Mouse (Mus musculus) frontal cortex, adult 2 months (tissue): ENCODE results near the gene Macf1. TPM values are rescaled to one million over a fixed set of nuclear protein-coding genes. Genes with fewer than 3 reads are reported as not detected.

ENCODE experiments used
- DNase-seq, 2 experiments: peaks; one replicate each; pipeline ENCODE4 v3.0.0; 2022; ENCODE audit warnings: low spot score in 1 of 2; ENCODE audit errors: extremely low spot score in 1 of 2
- polyA plus RNA-seq: library from polyadenylated mRNA; depleted of rRNA; stranded (reverse); fragments of >200 nt; gene quantifications from 2 replicates; pipeline ENCODE4 v1.2.3, GENCODE M21; 2012

Macf1 gene
- polyA plus RNA-seq, 1 experiment: 184 TPM

- no peak for DNase-seq
Measured at GRCm38 (mm10) chr4:123605309-123605708, 78.9 kb downstream of the Macf1 start.

DNA sequence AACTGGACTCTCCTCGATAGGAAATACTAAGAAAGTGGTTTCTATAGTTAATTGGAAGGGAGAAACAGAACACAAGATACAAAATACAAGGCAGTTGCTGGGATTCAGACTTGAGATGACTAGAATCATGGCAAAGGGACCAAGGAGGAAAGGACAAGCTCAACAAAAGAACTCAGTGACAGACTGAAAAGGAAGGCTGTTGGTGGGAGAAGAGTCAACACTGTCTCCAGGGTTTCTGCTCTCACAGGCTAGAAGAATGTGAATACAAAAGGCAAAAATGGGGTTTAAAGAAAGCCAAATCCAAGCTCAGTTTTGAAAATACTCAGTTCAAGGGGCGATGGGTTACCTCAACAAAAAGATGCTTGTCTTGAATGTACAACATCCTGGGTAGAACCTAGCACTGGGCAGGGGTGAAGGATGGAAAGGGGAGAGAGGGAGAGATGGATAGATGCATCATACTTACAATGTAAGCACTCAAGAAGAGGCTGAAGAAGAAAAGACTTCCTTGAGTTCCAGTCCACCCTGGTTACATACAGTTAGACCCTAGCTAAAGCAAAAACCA is 81.4 kb downstream of the Macf1 start:
- DNase-seq: no peak

- DNase-seq: no peak
Measured at GRCm38 (mm10) chr4:123601036-123601435, 83.1 kb downstream of the Macf1 start.

DNA sequence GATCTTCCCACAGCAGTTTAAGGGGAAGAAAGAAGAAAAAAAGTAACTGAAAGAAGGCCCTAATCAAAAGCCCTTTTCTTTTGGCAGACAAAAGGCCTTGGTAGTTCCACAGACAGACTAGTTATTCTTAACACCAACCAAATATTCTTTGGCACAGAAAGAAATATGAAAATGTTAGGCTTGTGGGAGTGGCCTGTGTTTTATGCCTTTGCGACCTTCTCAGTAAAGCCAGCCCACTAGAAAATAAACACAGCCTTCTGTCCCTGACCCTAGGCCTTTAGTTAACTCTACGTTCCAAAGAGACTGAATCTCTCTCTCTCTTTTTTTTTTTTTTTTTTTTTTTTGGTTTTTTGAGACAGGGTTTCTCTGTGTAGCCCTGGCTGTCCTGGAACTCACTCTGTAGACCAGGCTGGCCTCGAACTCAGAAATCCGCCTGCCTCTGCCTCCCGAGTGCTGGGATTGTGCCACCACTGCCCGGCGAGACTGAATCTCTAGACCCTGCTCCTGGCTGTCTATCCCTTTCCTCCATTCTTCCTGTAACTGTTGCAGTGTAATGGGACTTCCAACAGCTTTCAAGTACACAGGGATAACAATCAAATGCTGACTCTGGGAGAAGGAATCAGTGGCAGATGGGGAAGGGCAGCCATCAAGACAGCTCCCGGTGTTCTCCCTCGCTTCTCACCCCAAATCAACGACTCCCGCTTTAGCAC is 85.5 kb downstream of the Macf1 start:
- no peak for DNase-seq

DNA sequence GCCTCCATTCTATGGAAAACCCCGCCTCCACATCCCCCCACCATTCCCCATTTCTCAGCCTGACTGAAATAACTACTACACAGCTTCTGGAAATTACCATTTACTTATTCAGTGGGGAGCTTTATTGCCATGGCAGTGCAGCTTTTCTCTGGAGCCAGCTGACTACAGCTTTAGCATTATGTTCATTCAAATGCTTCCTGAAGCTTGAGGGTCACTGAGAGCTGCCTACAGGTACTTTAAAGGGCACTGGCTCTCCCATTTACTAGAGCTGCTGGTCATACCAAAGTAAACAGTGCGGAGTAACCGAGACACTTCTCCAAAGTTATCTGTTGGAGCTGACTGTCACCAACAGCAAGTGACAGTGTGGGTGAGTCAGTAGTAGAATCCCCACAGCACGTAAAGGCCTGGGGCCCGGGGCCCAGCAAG is 89.8 kb downstream of the Macf1 start:
- DNase-seq: peak in 1 of 2 experiments; percentile 46

DNA sequence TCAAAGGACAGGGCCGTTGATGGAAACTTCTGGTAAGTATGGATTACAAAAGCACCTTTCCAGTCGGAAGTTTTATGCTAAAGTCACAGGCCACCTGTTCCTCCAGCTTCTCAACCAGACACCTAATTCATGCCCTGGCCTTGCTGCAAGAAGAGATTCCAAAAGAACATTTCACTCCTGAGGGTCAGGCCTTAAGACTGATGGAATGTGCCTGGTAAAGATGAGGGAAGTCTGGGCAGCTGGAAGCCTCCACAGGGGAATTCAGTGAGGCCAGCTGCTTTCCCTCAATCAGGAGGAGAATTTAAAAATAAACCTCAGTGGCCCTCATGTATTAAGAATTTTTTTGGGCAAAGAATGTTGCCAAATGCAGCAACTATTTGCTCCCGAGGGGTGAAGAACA is 90.5 kb downstream of the Macf1 start:
- no peak for DNase-seq

GRCm38 (mm10) chr4:123592046-123592445 is 92.1 kb downstream of the Macf1 start:
- no peak for DNase-seq

- DNase-seq: no peak
Measured at GRCm38 (mm10) chr4:123591026-123591635, 93.0 kb downstream of the Macf1 start.

DNA sequence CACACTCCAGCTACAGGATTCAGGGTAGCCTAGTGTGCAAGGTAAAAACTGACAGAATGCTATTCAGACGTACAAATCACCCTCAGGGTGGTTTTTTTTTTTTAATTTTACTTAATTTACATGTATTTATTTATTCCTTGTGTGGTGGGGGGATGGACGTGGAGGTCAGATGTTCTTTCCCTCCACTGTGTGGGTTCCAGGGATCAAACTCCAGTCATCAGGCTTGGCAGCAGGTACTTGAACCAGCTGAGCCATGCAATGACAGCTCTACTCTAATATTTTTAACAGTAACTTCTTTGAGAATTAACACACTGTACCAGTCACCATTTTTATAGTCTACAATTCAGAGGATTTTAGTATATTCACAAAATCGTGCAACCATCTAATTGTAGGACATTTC is 94.7 kb downstream of the Macf1 start:
- no peak for DNase-seq

DNA sequence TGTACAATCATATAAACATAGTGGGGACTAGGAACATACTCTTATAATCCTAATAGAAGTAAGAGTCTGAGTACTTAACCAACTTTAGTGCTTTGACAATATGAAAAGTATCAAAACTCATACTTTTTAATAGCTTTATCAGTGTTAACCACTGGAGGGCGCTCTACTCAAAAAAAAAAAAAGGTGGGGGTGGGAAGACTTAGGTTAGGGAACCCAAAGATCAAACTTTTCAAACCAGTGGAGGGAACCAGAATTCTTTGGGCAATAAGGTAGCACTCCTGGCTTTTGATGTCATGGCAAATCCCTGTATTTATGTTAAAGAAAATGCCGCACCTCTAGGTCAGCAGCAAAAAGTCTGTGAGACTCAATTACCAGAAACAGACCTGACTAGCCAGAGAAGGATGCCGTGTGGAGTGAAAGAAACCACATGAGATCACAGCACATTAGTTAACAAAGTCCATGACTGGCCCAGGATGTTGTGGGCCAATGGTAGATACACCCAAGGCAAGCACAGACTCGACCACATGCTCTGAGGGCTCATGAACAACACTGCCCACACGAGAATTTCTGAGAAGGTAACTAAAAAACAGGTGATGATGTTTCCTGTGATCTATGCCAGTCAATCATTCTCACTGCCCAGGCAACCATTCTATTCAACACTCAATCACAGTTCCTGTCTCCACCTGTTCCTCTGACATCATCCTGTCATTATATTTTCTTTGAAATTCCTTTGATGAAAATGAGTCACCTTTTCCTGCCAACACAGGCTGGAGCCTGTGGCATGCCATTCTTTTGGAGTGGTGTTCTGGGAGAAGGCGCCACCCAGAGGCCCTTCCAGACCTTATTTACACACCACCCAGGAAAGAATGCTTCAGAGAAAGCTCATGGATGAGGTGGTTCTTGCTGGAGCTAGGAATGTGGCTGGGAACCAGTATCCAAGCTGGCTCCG is 95.5 kb downstream of the Macf1 start:
- DNase-seq: no peak

GRCm38 (mm10) chr4:123587616-123588015 is 96.5 kb downstream of the Macf1 start:
- DNase-seq: no peak

- no peak for DNase-seq
Measured at GRCm38 (mm10) chr4:123584720-123585093, 99.5 kb downstream of the Macf1 start.

- no peak for DNase-seq
Measured at GRCm38 (mm10) chr4:123584084-123584719, 100.0 kb downstream of the Macf1 start.

GRCm38 (mm10) chr4:123577469-123578088 is 106.6 kb downstream of the Macf1 start:
- no peak for DNase-seq

- no peak for DNase-seq
Measured at GRCm38 (mm10) chr4:123572434-123573336, 111.5 kb downstream of the Macf1 start.

GRCm38 (mm10) chr4:123571869-123572268 is 112.3 kb downstream of the Macf1 start:
- DNase-seq: no peak

GRCm38 (mm10) chr4:123565291-123565861 is 118.8 kb downstream of the Macf1 start:
- DNase-seq: no peak

DNA sequence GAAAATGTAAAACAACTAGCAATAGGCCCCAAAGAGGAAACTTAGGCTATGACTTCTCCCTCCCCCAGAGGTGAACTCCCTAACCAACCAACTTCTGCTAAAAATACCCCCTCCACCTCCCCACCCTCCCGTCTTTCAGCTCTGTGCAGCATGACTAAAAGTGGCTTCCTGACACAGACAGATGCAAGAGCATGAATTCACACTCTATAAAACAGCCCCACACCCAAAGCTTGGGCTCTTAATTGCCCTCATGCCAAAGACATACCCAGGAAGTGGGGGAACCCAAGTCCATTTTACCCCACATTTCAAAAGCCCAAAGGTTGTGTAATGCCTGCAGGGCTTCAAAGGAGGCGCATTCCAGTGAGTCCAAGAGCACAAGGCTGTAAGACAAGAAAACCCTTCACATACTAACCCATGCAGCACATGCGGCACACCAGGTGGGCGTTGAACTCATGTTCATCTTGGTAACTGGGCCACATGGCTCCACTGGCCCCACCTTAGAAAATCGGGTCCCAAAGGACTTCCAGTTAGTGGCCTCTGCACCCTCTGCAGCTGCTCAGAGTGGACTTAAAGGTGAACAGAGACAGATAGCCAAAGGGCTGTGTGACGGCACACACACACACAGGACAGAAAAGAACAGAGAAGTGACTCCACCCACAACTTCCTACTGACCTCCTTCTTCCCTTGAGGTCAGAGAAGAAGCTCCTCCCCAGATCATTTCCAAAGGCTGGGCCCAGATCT is 119.9 kb downstream of the Macf1 start:
- DNase-seq: no peak
